Mouse (Mus musculus): ENCODE measurements at regions not wholly inside any gene's neighbourhood (a gene's known extent, or its start where the extent isn't known, plus 50 kb on each side); places are given as distances from the start of the nearest gene placed in this dataset.

DNA sequence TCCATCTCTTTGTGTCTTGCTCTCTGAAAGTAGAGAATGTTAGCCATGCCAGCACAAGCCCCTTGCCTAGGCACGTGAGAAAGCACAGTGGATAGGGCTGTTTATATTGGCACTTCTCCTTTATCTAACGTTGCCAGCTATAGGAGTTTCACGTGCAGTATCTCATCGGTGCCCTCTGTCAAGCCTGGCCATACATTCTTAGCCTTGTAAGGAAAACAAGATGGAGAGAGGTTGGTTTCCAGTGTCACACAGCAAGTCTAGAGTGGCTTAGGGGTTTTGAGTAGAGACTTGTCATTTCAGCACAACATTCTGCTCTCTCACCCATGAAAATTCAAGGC lies 88.1 kb upstream of the Bcl6 start:
- no peaks in the 10 kb centered on the region for H3K4me1 ChIP-seq (replicated peaks; ENCODE audit: control insufficient read depth, insufficient read depth, low read length)
- H3K9ac ChIP-seq (ENCODE audit: low read length) = no peak overlapping the region
- no peaks in the 10 kb centered on the region for H3K27me3 ChIP-seq (replicated peaks; ENCODE audit: control insufficient read depth, insufficient read depth, low read length)
- H3K9me3 ChIP-seq (ENCODE audit: control insufficient read depth, low read length) = no peaks in the 10 kb centered on the region
- H3K36me3 ChIP-seq (ENCODE audit: control insufficient read depth, insufficient read depth, low read length) = no peaks in the 10 kb centered on the region
- no peak for ATAC-seq (replicated peaks; ENCODE audit: low FRiP score, low TSS enrichment, low read depth)
- WGBS = 82% methylated on average over 4 of the region's 4 CpGs
- H3K4me3 ChIP-seq (ENCODE audit: low read depth, low read length) = no peak overlapping the region
- DNase-seq (ENCODE audit: low spot score) = no peak
- no peak overlapping the region for H3K4me2 ChIP-seq (ENCODE audit: low read length)
- H3K27ac ChIP-seq (ENCODE audit: low read depth) = no peak overlapping the region

DNA sequence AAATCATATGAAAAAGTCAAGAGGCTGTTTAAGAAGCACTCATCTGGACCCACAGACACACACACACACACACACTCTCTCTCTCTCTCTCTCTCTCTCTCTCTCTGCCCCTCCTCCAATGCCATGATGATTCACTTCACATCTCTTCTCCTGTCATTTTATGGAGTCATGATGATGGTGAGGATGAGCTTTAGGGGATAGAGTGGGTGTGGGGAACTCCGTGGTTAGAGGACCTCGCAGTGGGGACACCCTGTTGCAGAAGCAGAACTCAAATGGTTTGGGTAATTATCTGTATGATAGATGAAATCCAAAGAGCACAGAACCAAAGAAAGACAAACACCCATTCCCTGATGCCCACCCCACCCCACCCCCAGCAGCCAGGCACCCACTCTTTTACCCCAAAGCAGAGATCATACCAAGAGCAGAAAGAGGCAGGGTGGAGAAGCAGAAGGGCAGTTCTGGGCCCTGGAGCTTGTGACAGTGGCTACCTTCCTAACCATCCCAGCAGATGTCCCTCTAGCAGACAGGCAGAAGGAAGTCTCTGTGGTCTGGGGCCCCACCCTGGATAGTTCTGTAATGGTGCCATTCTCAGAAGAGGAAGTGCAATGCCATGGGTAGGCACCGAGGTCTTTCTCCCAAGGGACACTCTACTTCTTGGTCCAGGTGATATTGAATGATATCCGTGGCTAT lies 87.6 kb upstream of the Bcl6 start:
- no peaks in the 10 kb centered on the region for H3K4me1 ChIP-seq (replicated peaks; ENCODE audit: control insufficient read depth, insufficient read depth, low read length)
- ATAC-seq (replicated peaks; ENCODE audit: low FRiP score, low TSS enrichment, low read depth) (no peak), DNase-seq (ENCODE audit: low spot score) (no peak)
- 84% methylated on average over 4 of the region's 4 CpGs for WGBS
- H3K27me3 ChIP-seq (replicated peaks; ENCODE audit: control insufficient read depth, insufficient read depth, low read length) = no peaks in the 10 kb centered on the region
- no peaks in the 10 kb centered on the region for H3K9me3 ChIP-seq (ENCODE audit: control insufficient read depth, low read length)
- H3K36me3 ChIP-seq (ENCODE audit: control insufficient read depth, insufficient read depth, low read length) = no peaks in the 10 kb centered on the region
- H3K4me2 ChIP-seq (ENCODE audit: low read length) = no peak overlapping the region
- H3K27ac ChIP-seq (ENCODE audit: low read depth) = no peak overlapping the region
- H3K4me3 ChIP-seq (ENCODE audit: low read depth, low read length) = no peak overlapping the region
- no peak overlapping the region for H3K9ac ChIP-seq (ENCODE audit: low read length)

DNA sequence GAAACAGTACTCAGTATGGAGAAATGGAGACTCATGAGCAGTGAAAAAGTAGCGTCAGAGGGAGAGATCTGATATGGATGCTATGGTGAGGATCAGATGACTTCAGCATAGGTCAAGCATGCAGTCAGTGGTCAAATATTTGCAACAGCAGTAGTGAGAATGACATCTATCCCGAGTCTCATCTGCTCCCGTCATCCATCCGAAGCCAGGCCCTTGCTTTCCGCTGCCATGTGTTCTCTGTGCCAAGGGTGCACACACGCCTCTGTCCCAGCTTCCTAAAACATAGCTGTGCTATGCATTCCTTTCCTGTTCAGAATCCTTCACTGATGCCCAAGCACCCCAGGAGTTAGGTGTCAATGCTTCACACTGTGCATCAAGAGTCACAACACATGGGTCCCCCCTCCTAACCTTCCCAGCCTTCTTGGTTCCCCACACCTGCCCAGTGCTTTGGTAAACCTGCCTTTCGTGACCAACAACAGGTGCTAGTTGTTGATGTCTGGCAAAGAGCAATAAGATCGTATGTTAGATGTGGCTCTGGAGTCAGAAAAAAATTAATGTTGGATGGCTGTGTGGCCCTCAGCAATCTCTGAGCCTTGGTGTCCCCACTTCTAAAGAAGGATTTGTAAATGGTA lies 85.1 kb upstream of the Bcl6 start:
- 90% methylated on average over 8 of the region's 8 CpGs for WGBS

DNA sequence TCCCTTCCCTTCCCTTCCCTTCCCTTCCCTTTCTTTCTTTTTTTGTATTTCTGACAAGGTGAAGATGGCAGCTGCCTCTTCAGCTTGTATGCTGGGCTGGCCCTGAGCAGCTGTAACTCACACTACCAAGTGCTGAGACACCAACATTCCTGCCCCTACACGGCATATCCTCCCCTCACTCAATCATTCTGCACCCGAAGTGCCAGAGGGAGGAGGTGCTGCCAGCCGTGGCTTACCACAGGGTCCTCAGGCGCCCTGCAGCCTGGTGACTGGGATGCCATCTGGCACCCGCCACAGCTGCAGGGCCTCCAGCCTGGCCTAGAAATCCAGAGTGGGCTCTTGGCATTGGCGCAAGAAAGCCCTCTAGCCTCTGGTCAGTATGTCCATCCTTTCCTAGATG lies 84.4 kb upstream of the Bcl6 start:
- Histone ChIP-seq H3K4me2 (ENCODE audit: low read length) (no peak overlapping the region), H3K4me3 (ENCODE audit: low read depth, low read length) (no peak overlapping the region), H3K4me1 (replicated peaks; ENCODE audit: control insufficient read depth, insufficient read depth, low read length) (0 out of 2 replicates have a peak, but pooled peaks cover 2% of the 10 kb centered on the region), H3K36me3 (ENCODE audit: control insufficient read depth, insufficient read depth, low read length) (no peaks in the 10 kb centered on the region), H3K9me3 (ENCODE audit: control insufficient read depth, low read length) (no peaks in the 10 kb centered on the region), H3K27ac (ENCODE audit: low read depth) (no peak overlapping the region), H3K27me3 (replicated peaks; ENCODE audit: control insufficient read depth, insufficient read depth, low read length) (no peaks in the 10 kb centered on the region), H3K9ac (ENCODE audit: low read length) (no peak overlapping the region)
- WGBS = 81% methylated on average over 6 of the region's 6 CpGs
- ATAC-seq (replicated peaks; ENCODE audit: low FRiP score, low TSS enrichment, low read depth) (no peak), DNase-seq (ENCODE audit: low spot score) (no peak)

More for the DNA sequence above, 85.1 kb upstream of the Bcl6 start:
- H3K4me1 ChIP-seq (replicated peaks; ENCODE audit: control insufficient read depth, insufficient read depth, low read length) = no peaks in the 10 kb centered on the region
- H3K4me3 ChIP-seq (ENCODE audit: low read depth, low read length) = no peak overlapping the region
- H3K9me3 ChIP-seq (ENCODE audit: control insufficient read depth, low read length) = no peaks in the 10 kb centered on the region
- no peaks in the 10 kb centered on the region for H3K27me3 ChIP-seq (replicated peaks; ENCODE audit: control insufficient read depth, insufficient read depth, low read length)
- DNase-seq (ENCODE audit: low spot score) (no peak), ATAC-seq (replicated peaks; ENCODE audit: low FRiP score, low TSS enrichment, low read depth) (no peak)
- H3K9ac ChIP-seq (ENCODE audit: low read length) = no peak overlapping the region
- no peak overlapping the region for H3K27ac ChIP-seq (ENCODE audit: low read depth)
- H3K36me3 ChIP-seq (ENCODE audit: control insufficient read depth, insufficient read depth, low read length) = no peaks in the 10 kb centered on the region
- no peak overlapping the region for H3K4me2 ChIP-seq (ENCODE audit: low read length)

DNA sequence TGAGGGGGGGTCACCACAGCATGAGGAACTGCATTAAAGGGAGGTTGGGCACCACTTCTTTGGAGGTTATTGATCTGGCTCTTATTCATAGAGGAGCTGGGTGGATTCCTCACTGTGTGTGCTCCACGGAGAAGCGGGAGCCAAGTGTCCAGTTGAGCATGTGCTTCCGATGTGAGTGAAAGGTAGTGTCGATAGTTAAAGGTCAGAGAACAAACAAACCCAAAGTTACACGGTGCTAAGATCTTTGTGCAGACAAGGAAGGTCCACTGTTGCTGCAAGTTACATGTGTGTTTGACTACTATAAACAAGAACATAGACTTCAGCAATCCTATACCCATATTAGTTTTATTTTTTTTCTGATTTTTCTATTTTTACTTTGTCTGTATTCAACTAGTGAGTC lies 80.8 kb upstream of the Bcl6 start:
- no peak overlapping the region for H3K4me3 ChIP-seq (ENCODE audit: low read depth, low read length)
- H3K36me3 ChIP-seq (ENCODE audit: control insufficient read depth, insufficient read depth, low read length) = no peaks in the 10 kb centered on the region
- H3K27me3 ChIP-seq (replicated peaks; ENCODE audit: control insufficient read depth, insufficient read depth, low read length) = no peaks in the 10 kb centered on the region
- ATAC-seq (replicated peaks; ENCODE audit: low FRiP score, low TSS enrichment, low read depth) (no peak), DNase-seq (ENCODE audit: low spot score) (no peak)
- no peak overlapping the region for H3K4me2 ChIP-seq (ENCODE audit: low read length)
- 0 out of 2 replicates have a peak, but pooled peaks cover 2% of the 10 kb centered on the region for H3K4me1 ChIP-seq (replicated peaks; ENCODE audit: control insufficient read depth, insufficient read depth, low read length)
- H3K9ac ChIP-seq (ENCODE audit: low read length) = no peak overlapping the region
- 80% methylated on average over 5 of the region's 5 CpGs for WGBS
- H3K27ac ChIP-seq (ENCODE audit: low read depth) = no peak overlapping the region
- no peaks in the 10 kb centered on the region for H3K9me3 ChIP-seq (ENCODE audit: control insufficient read depth, low read length)

DNA sequence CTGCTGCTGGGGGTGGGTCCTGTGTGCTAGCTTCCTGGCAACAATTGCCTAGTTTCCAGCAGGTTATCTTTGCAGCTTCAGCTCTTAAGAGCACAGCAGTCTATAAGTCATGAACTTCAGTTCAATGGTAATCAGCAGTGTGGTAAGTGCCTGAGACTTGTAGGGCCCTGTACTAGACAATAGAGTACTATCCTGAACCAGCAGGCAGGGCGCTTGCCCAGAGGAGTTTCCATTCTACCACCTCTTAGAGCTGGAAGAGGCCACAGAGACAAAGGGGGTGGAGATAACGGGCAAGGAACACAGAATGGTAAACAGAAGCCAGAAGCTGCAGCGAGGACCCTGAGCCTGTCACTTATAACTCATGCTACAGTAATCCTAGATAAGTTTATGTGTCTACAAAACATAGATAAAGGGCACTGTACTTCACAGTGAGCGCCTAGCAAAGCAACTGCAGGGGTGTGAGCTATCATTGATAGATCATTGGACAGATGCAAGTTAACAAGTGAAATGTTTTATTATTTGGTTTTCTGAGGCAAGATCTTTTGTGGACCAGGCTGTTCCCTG lies 79.7 kb upstream of the Bcl6 start:
- Histone ChIP-seq H3K36me3 (ENCODE audit: control insufficient read depth, insufficient read depth, low read length) (no peaks in the 10 kb centered on the region), H3K9ac (ENCODE audit: low read length) (no peak overlapping the region), H3K27ac (ENCODE audit: low read depth) (no peak overlapping the region), H3K4me3 (ENCODE audit: low read depth, low read length) (no peak overlapping the region), H3K4me1 (replicated peaks; ENCODE audit: control insufficient read depth, insufficient read depth, low read length) (0 out of 2 replicates have a peak, but pooled peaks cover 2% of the 10 kb centered on the region), H3K27me3 (replicated peaks; ENCODE audit: control insufficient read depth, insufficient read depth, low read length) (no peaks in the 10 kb centered on the region), H3K9me3 (ENCODE audit: control insufficient read depth, low read length) (no peaks in the 10 kb centered on the region), H3K4me2 (ENCODE audit: low read length) (no peak overlapping the region)
- DNase-seq (ENCODE audit: low spot score) (no peak), ATAC-seq (replicated peaks; ENCODE audit: low FRiP score, low TSS enrichment, low read depth) (no peak)
- 35% methylated on average over 4 of the region's 4 CpGs for WGBS

DNA sequence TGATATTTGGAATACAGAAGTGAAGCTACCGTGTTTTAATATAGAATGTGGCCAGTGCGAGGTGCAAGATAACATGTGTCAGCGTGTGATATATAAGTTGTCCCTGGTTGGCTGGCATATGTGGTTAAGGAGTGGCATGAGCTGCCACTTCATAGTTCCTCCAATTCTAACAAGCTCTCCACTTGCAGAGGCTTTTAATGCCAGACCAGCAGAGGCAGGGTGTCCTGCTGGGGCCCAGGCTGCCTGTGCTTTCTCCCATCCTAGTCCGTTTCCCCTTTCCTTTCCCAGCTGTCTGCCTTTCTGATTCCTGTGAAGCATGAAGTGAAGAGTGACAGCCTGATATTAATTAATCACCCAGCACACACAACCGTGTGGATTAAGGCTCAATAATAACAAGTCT lies 73.7 kb upstream of the Bcl6 start:
- Histone ChIP-seq H3K9ac (ENCODE audit: low read length) (no peak overlapping the region), H3K4me2 (ENCODE audit: low read length) (no peak overlapping the region), H3K4me3 (ENCODE audit: low read depth, low read length) (no peak overlapping the region), H3K27ac (ENCODE audit: low read depth) (no peak overlapping the region), H3K36me3 (ENCODE audit: control insufficient read depth, insufficient read depth, low read length) (no peaks in the 10 kb centered on the region), H3K9me3 (ENCODE audit: control insufficient read depth, low read length) (no peaks in the 10 kb centered on the region), H3K4me1 (replicated peaks; ENCODE audit: control insufficient read depth, insufficient read depth, low read length) (peaks cover 6% of the 10 kb centered on the region; the same call in 1 of the 2 replicates), H3K27me3 (replicated peaks; ENCODE audit: control insufficient read depth, insufficient read depth, low read length) (no peaks in the 10 kb centered on the region)
- no peak for DNase-seq (ENCODE audit: low spot score)
- WGBS = 70% methylated on average over 5 of the region's 5 CpGs
- no peak for ATAC-seq (replicated peaks; ENCODE audit: low FRiP score, low TSS enrichment, low read depth)

DNA sequence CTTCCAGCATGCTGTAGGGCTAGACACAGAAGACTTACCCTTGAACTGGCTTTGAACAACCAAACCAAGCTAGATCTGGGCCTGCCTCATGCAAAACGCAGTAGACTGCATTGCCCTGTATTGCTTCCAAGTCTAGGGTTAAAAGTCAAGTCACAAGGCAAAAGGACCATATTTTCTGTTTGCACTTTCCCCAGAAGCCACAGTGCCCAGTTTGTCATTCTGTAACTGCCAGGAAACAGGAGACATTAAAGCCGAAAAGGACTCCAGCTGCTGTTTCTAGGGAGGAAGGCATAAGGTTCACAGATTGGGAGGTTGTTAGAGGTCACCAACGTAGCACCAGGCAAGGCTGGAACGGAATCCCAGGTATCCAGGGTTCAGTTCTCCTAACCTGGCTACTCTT lies 72.8 kb upstream of the Bcl6 start:
- H3K9me3 ChIP-seq (ENCODE audit: control insufficient read depth, low read length) = no peaks in the 10 kb centered on the region
- no peak for DNase-seq (ENCODE audit: low spot score)
- H3K4me2 ChIP-seq (ENCODE audit: low read length) = no peak overlapping the region
- no peaks in the 10 kb centered on the region for H3K27me3 ChIP-seq (replicated peaks; ENCODE audit: control insufficient read depth, insufficient read depth, low read length)
- H3K27ac ChIP-seq (ENCODE audit: low read depth) = no peak overlapping the region
- no peaks in the 10 kb centered on the region for H3K36me3 ChIP-seq (ENCODE audit: control insufficient read depth, insufficient read depth, low read length)
- no peak overlapping the region for H3K9ac ChIP-seq (ENCODE audit: low read length)
- WGBS = 59% methylated on average over 4 of the region's 4 CpGs
- peaks cover 13% of the 10 kb centered on the region for H3K4me1 ChIP-seq (replicated peaks; ENCODE audit: control insufficient read depth, insufficient read depth, low read length)
- no peak for ATAC-seq (replicated peaks; ENCODE audit: low FRiP score, low TSS enrichment, low read depth)
- H3K4me3 ChIP-seq (ENCODE audit: low read depth, low read length) = no peak overlapping the region

All from intestine, embryonic 14.5 days (tissue).